Mouse (Mus musculus): ENCODE results near the gene Ipo11. TPM values are rescaled to one million over a fixed set of nuclear protein-coding genes. Genes with fewer than 3 reads are reported as not detected.

The Ipo11 gene
- polyA plus RNA-seq, 1 experiment from 2014 or later, result 55.9 TPM

DNA sequence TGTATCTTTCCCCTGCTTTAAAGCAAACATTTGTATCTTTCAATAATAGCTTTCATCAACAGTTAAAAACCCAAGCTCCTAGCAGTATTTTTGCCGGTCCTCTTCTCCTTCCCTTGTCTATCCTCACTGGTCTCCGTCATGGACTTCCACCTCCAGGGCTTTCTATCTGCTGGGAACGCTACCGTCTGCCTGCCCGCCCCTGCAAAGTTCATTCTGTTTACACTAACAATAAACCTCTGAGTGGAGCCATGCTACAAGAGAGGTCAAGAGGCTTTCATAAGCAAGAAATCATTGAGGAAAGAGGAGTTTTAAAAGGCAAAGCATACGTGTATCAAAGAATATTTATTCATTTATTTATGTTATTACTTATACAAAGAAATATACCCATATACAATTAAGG lies 106.7 kb downstream of the Ipo11 start:
- no peak for ATAC-seq (ENCODE audit: low FRiP score, low read depth)
- no peaks in the 10 kb centered on the region for H3K27me3 ChIP-seq (replicated peaks)
- H3K4me2 ChIP-seq (replicated peaks), result no peak overlapping the region
- 75% methylated on average over 6 of the region's 6 CpGs for WGBS
- no peak overlapping the region for H3K27ac ChIP-seq
- H3K4me3 ChIP-seq, result no peak overlapping the region
- H3K4me1 ChIP-seq, result no peaks in the 10 kb centered on the region
- H3K36me3 ChIP-seq, result no peaks in the 10 kb centered on the region
- H3K9me3 ChIP-seq, result no peaks in the 10 kb centered on the region
- no peak overlapping the region for H3K9ac ChIP-seq

DNA sequence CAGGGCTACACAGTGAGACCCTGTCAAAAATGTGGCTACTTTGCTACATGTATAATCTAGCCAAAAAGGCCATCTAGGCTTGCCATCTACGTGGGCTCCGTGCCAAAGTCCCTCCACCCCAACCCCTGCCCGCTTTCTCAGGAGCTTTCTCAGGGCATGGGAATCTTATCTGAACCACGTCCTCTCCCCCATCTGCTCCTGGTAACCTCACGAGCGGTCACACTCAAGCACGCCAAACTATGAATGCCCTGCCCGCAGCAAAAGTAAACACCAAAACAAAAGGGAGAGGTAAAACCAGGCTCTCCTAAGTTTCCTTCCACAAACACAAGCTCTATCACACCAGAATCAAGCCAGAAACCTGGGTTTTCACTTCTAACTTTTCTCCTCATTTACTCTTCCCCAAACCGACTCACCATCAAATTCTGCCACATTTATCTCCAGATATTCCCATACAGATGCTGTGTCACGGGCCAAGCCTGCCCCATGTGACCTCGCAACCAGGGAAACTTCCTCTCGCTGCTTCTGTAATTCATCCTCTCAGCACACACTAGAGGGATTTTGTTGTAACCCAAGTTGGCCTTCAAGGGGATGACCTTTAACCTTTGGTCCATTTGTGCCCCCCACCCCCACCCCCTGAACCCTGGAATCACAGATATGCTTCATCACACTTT lies 107.3 kb downstream of the Ipo11 start:
- Histone ChIP-seq H3K27me3 (replicated peaks) (no peaks in the 10 kb centered on the region), H3K9ac (no peak overlapping the region), H3K27ac (no peak overlapping the region), H3K36me3 (no peaks in the 10 kb centered on the region), H3K4me2 (replicated peaks) (no peak overlapping the region), H3K4me1 (no peaks in the 10 kb centered on the region), H3K4me3 (no peak overlapping the region), H3K9me3 (no peaks in the 10 kb centered on the region)
- ATAC-seq (ENCODE audit: low FRiP score, low read depth), result no peak
- WGBS, result 81% methylated on average over 12 of the region's 12 CpGs

DNA sequence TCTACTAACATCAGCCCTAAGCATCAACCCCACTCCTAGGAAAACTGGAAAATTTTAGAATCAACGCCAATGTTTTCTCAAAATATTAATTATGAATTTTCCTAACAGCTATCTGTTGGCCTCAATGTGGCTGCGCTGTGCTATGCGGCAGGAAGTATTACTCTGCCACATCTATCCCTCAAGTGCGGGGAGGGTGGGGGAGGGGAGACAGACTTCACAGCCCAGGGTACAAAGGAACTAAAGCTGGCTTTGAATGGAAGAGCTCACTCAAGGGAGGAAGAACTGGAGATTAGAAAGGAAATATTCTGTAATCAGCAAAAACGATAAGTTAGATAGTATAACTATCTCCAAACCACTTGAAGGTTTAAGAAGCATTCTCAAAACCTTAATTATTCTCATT lies 111.1 kb downstream of the Ipo11 start:
- Histone ChIP-seq H3K36me3 (no peaks in the 10 kb centered on the region), H3K9me3 (no peaks in the 10 kb centered on the region), H3K4me2 (replicated peaks) (no peak overlapping the region), H3K4me3 (no peak overlapping the region), H3K27ac (no peak overlapping the region), H3K9ac (no peak overlapping the region), H3K27me3 (replicated peaks) (no peaks in the 10 kb centered on the region), H3K4me1 (no peaks in the 10 kb centered on the region)
- WGBS, result 90% methylated on average over 5 of the region's 5 CpGs
- no peak for ATAC-seq (ENCODE audit: low FRiP score, low read depth)

DNA sequence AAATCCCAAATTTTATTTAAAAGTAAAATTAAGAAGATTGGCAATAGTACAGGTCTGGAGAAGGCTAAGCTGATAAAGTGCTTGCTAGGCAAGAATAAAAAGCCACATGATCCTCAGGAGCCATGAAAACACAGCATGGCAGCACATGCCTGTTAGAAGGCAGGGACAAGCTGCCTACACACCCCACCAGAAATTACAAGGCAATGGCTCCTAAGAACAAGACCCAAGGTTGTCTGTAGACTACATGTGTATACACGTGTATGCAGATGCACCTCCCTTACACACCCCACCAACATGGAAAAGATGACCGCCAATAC lies 112.9 kb downstream of the Ipo11 start:
- Histone ChIP-seq H3K27me3 (replicated peaks) (no peaks in the 10 kb centered on the region), H3K9me3 (no peaks in the 10 kb centered on the region), H3K4me3 (no peak overlapping the region), H3K4me2 (replicated peaks) (no peak overlapping the region), H3K4me1 (no peaks in the 10 kb centered on the region), H3K27ac (no peak overlapping the region), H3K36me3 (no peaks in the 10 kb centered on the region), H3K9ac (no peak overlapping the region)
- no peak for ATAC-seq (ENCODE audit: low FRiP score, low read depth)
- WGBS, result 92% methylated on average over 2 of the region's 2 CpGs

DNA sequence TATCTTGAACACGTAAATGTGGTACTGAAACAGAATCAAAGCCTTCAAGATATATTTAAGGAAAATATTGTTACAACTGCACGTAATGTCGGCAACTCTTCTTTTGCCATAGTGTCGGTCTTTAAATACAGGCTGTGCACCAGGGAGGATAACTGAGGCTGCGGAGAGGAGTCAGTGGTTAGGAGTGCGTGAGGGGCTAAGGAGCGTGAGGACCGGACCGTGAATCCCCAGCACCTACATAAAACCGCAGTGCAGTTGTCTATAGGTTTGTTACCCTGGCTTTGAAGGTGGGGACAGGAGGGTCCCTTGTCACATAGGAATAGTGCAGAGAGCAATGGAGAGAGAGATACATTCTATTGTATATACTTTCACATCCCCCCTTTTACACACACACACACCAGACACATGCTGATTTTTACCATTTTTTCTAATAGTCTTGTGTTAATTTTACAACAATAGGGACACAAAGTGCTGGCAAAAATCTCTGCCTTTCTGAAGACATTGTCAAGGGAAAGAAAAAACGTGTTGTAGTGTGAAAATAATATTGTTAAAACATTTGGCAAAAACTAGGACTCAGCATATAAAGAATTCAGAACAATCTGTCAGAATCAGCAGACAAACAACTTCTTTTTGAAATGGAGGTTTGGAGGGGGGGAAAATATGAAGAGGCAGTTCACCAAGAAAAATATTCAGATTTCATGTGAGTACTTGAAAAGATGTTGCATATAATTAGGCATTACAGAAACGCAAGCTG lies 113.5 kb downstream of the Ipo11 start:
- Histone ChIP-seq H3K9me3 (no peaks in the 10 kb centered on the region), H3K27ac (no peak overlapping the region), H3K9ac (no peak overlapping the region), H3K4me2 (replicated peaks) (no peak overlapping the region), H3K27me3 (replicated peaks) (no peaks in the 10 kb centered on the region), H3K4me1 (no peaks in the 10 kb centered on the region), H3K4me3 (no peak overlapping the region), H3K36me3 (no peaks in the 10 kb centered on the region)
- WGBS, result 94% methylated on average over 12 of the region's 12 CpGs
- no peak for ATAC-seq (ENCODE audit: low FRiP score, low read depth)

DNA sequence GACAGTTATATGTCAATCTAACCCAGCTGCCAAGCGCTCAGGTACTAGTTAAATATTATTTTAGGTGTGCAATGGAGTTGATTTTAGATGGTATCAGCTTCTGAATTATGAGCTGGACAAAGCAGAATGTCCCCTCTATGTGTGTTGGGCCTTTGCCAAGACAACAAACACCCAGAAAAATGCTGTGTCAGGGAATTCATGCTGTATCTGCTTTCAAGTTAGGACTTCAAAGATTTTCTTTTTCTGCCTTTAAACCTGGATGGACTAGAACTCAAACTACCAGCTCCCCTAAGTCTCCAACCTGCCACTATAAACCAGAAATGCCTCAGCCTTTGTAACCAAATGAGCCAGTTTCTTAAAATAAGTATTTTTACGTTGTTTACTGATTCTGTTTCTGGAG lies 116.6 kb downstream of the Ipo11 start:
- H3K9me3 ChIP-seq, result no peaks in the 10 kb centered on the region
- 88% methylated on average over 2 of the region's 2 CpGs for WGBS
- no peak overlapping the region for H3K4me3 ChIP-seq
- H3K27me3 ChIP-seq (replicated peaks), result no peaks in the 10 kb centered on the region
- no peak overlapping the region for H3K27ac ChIP-seq
- no peak overlapping the region for H3K9ac ChIP-seq
- peaks cover 8% of the 10 kb centered on the region; the same call in 1 of the 2 replicates for H3K4me1 ChIP-seq
- no peak for ATAC-seq (ENCODE audit: low FRiP score, low read depth)
- no peak overlapping the region for H3K4me2 ChIP-seq (replicated peaks)
- H3K36me3 ChIP-seq, result no peaks in the 10 kb centered on the region

DNA sequence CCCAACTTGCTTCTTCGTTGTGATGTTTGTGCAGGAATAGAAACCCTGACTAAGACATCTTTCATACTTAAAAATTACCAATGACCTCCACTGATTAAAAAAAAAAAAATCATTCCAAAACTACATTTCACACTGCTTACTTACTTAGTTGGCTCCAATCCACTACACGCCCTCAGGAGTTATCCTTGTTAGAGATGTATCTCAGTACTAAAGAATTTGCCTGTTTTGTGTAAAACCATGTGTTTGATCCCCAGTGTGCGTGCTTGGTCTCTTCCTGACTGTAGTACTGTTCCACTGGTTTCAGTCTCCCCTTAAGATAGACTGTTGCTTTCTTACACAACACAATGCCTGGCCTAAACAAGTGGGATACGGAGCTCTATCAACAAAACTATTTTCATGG lies 117.0 kb downstream of the Ipo11 start:
- Histone ChIP-seq H3K36me3 (no peaks in the 10 kb centered on the region), H3K4me2 (replicated peaks) (no peak overlapping the region), H3K9me3 (no peaks in the 10 kb centered on the region), H3K27ac (no peak overlapping the region), H3K4me1 (peaks cover 8% of the 10 kb centered on the region; the same call in 1 of the 2 replicates), H3K4me3 (no peak overlapping the region), H3K9ac (no peak overlapping the region), H3K27me3 (replicated peaks) (no peaks in the 10 kb centered on the region)
- no peak for ATAC-seq (ENCODE audit: low FRiP score, low read depth)
- WGBS, result 91% methylated on average over 4 of the region's 4 CpGs

DNA sequence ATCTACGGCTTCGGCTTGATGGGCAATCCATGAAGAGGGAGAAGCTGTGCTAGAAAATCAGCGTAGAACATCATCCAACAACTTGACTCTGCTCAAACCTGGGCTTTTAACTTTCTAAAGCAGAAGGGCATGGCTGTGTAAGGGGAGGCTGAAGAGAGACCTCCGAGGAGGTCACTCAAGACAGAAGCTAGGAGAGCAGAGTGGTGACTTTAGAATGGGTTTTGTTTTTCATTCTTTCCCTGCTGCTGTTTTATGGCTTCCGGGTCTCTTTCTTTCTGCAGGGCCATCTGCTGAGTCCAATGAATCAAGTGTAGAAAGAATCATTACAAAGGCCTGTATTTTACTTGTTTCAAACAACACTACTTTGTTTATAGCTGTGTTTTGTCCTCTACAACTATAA lies 119.7 kb downstream of the Ipo11 start:
- H3K4me2 ChIP-seq (replicated peaks), result no peak overlapping the region
- H3K27ac ChIP-seq, result no peak overlapping the region
- ATAC-seq (ENCODE audit: low FRiP score, low read depth), result no peak
- no peak overlapping the region for H3K9ac ChIP-seq
- H3K27me3 ChIP-seq (replicated peaks), result no peaks in the 10 kb centered on the region
- H3K36me3 ChIP-seq, result no peaks in the 10 kb centered on the region
- no peaks in the 10 kb centered on the region for H3K9me3 ChIP-seq
- WGBS, result 31% methylated on average over 5 of the region's 5 CpGs
- no peak overlapping the region for H3K4me3 ChIP-seq
- H3K4me1 ChIP-seq, result peaks cover 8% of the 10 kb centered on the region; the same call in 1 of the 2 replicates

DNA sequence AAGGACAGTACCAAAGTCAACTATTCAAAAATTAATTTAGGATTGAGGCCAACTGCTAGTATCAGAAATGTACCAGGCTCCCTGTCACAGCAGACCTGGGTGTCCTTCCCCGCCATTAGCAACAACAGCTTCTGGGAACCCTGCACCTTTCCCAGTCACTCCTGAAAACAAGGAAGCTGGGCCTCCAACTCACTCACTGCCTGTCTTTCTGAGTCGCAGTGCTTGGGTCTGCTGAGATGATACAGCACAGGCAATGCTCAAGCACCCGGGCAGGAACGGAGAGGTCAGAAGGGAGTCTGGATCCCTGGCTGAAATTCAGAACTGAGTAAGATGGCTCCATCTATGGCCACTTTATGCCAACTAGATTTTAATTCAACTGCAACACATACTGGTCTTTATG lies 123.2 kb downstream of the Ipo11 start:
- no peak overlapping the region for H3K4me2 ChIP-seq (replicated peaks)
- no peaks in the 10 kb centered on the region for H3K27me3 ChIP-seq (replicated peaks)
- 97% methylated on average over 4 of the region's 4 CpGs for WGBS
- peaks cover 8% of the 10 kb centered on the region; the same call in 1 of the 2 replicates for H3K4me1 ChIP-seq
- no peak overlapping the region for H3K4me3 ChIP-seq
- H3K9me3 ChIP-seq, result no peaks in the 10 kb centered on the region
- H3K9ac ChIP-seq, result no peak overlapping the region
- no peak for ATAC-seq (ENCODE audit: low FRiP score, low read depth)
- H3K36me3 ChIP-seq, result peaks cover 12% of the 10 kb centered on the region
- no peak overlapping the region for H3K27ac ChIP-seq

DNA sequence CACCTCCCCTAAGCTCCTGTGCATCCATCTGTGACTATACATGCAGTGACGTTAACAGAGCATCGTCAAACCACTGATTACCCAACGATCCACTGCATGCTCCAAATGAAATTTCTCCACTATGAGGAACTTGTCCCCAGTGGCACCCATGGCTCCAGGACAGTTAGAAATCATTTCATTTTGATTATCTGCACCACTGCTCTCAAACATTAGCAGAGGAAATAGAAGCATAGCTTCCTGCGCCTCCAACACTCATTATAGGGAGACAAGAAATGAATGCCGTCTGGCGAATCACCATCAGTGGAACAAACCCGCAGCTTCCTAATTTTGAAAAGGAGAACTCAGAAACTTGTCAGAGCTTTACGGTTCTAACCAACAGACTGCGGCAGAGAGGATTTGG lies 123.7 kb downstream of the Ipo11 start:
- no peaks in the 10 kb centered on the region for H3K9me3 ChIP-seq
- no peak overlapping the region for H3K4me3 ChIP-seq
- no peak overlapping the region for H3K27ac ChIP-seq
- 0 out of 2 replicates have a peak, but pooled peaks have one; percentile 74 for ATAC-seq (ENCODE audit: low FRiP score, low read depth)
- peaks cover 8% of the 10 kb centered on the region; the same call in 1 of the 2 replicates for H3K4me1 ChIP-seq
- no peaks in the 10 kb centered on the region for H3K27me3 ChIP-seq (replicated peaks)
- no peak overlapping the region for H3K9ac ChIP-seq
- 77% methylated on average over 9 of the region's 9 CpGs for WGBS
- H3K4me2 ChIP-seq (replicated peaks), result no peak overlapping the region
- peaks cover 12% of the 10 kb centered on the region for H3K36me3 ChIP-seq

DNA sequence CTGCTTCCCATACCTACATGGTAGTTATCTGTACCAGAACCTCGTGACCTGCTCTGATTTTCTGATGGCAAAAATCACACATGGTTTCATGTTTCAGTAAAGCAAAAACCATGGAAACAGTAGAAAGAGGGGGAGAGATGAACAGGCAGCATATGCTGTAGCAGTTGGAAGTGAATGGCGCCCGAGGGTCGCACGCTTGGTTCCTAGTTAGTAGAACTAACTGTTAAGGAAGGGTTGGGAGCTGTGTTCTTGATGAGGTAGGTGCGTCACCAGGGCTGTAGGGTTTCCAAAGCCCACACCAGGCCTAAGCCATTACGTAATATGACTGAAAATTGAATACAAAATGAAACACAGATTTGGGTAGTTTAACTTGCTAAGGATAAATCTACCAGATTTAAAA lies 126.6 kb downstream of the Ipo11 start:
- Histone ChIP-seq H3K27ac (no peak overlapping the region), H3K36me3 (peaks cover 12% of the 10 kb centered on the region), H3K9me3 (no peaks in the 10 kb centered on the region), H3K4me2 (replicated peaks) (no peak overlapping the region), H3K4me1 (no peaks in the 10 kb centered on the region), H3K27me3 (replicated peaks) (no peaks in the 10 kb centered on the region), H3K9ac (no peak overlapping the region), H3K4me3 (no peak overlapping the region)
- no peak for ATAC-seq (ENCODE audit: low FRiP score, low read depth)
- 96% methylated on average over 7 of the region's 7 CpGs for WGBS

DNA sequence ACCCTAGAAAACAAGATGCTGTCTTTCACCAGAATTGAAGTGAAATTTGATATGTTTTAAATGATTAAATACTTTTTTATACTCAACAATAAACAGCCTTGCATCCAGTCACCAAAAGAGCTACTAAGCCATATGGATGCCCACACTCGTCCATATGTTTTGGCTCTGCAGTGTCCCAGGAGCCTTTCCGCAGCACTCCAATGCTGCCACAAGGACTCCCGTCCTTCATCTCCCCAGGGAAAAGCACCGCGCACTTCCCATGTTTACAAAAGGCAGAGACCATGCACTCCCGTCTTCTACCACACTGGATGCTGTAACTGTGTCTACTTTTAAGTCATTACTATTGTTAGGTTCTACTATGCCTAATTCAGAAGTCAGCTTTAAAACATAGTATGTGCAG lies 127.9 kb downstream of the Ipo11 start:
- peaks cover 12% of the 10 kb centered on the region for H3K36me3 ChIP-seq
- H3K27ac ChIP-seq, result no peak overlapping the region
- no peak overlapping the region for H3K4me2 ChIP-seq (replicated peaks)
- no peak overlapping the region for H3K4me3 ChIP-seq
- H3K9ac ChIP-seq, result no peak overlapping the region
- WGBS, result 85% methylated on average over 6 of the region's 6 CpGs
- H3K9me3 ChIP-seq, result no peaks in the 10 kb centered on the region
- ATAC-seq (ENCODE audit: low FRiP score, low read depth), result no peak
- no peaks in the 10 kb centered on the region for H3K4me1 ChIP-seq
- no peaks in the 10 kb centered on the region for H3K27me3 ChIP-seq (replicated peaks)

DNA sequence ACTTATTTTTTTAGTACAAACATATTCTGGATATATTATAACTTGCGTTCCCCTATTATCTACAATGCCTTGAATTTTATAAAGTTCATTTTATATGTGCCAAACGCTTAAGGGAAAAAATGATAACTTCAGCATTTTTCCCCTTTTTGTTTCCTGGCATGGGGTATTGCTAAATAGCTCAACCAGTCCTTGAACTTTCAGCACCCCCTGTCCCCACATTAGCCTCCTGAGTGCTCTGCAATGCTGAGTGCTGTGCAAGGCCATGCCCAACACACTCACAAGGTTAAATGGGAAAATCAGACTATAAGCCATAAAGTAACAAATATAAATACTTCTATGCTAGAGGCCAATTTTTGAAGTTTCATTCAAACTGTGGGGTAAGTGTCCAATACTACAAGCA lies 128.4 kb downstream of the Ipo11 start:
- ATAC-seq (ENCODE audit: low FRiP score, low read depth), result no peak
- H3K4me2 ChIP-seq (replicated peaks), result no peak overlapping the region
- H3K9ac ChIP-seq, result no peak overlapping the region
- H3K36me3 ChIP-seq, result peaks cover 12% of the 10 kb centered on the region
- H3K27me3 ChIP-seq (replicated peaks), result no peaks in the 10 kb centered on the region
- over 99% methylated on average over 2 of the region's 2 CpGs for WGBS
- no peaks in the 10 kb centered on the region for H3K4me1 ChIP-seq
- no peak overlapping the region for H3K4me3 ChIP-seq
- H3K27ac ChIP-seq, result no peak overlapping the region
- H3K9me3 ChIP-seq, result no peaks in the 10 kb centered on the region

Measured in neural tube, embryonic 12.5 days (tissue).